Mouse (Mus musculus) brain, embryonic 14.5 days (tissue): ENCODE results near the gene Thap11.

ENCODE experiments used
- CTCF ChIP-seq: fragments of 200-500 bp; IDR thresholded peaks from 2 replicates; pipeline ENCODE4 v1.5.1; 2012; ENCODE audit warnings: inconsistent platforms, mild to moderate bottlenecking, moderate library complexity, borderline replicate concordance; ENCODE audit not compliant: insufficient read depth, insufficient read length; ENCODE audit errors: extremely low read depth
- POLR2A ChIP-seq: fragments of 200-500 bp; IDR thresholded peaks from 2 replicates; pipeline ENCODE4 v1.6.1; 2012; ENCODE audit warnings: mild to moderate bottlenecking, inconsistent platforms, borderline replicate concordance; ENCODE audit not compliant: poor library complexity, insufficient read depth, insufficient read length, severe bottlenecking; ENCODE audit errors: extremely low read depth

DNA sequence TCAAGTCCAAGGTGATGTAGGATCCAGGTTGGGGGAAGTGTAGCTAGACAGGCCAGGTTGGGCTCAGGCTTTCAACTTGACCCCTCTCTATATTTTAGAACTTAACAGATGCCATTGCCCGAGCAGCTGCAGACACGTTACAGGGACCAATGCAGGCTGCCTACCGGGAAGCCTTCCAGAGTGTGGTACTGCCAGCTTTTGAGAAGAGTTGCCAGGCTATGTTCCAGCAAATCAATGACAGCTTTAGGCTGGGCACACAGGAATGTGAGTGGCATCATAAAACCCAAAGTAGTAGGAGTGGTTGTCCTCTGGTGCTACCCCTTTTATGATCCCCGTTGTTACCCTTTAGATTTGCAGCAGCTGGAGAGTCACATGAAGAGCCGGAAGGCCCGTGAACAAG, 35.9 kb downstream of the Thap11 start:
- TF ChIP-seq CTCF (no peak), POLR2A (no peak)
